Mouse (Mus musculus) olfactory bulb, adult 2 months (tissue): ENCODE results near the gene Gm45521. TPM values are rescaled to one million over a fixed set of nuclear protein-coding genes. Genes with fewer than 3 reads are reported as not detected.

Experiments used
- H3K27ac ChIP-seq: fragments of 200-500 bp; 2 replicates; pipeline ENCODE4 v1.5.1; 2012; ENCODE audit warnings: low read depth, low read length; ENCODE audit not compliant: insufficient read depth
- H3K4me1 ChIP-seq: fragments of 200-500 bp; 2 replicates; pipeline ENCODE4 v1.6.1; 2012; ENCODE audit warnings: low read length; ENCODE audit not compliant: control insufficient read depth, insufficient read depth
- H3K4me3 ChIP-seq: fragments of 200-500 bp; 2 replicates; pipeline ENCODE4 v1.5.1; 2012; ENCODE audit warnings: mild to moderate bottlenecking, low read depth, low read length, moderate library complexity; ENCODE audit not compliant: insufficient read depth
- CTCF ChIP-seq: fragments of 200-500 bp; IDR thresholded peaks from 2 replicates; pipeline ENCODE4 v1.5.1; 2012; ENCODE audit warnings: low read depth, mild to moderate bottlenecking, low read length, moderate library complexity; ENCODE audit not compliant: insufficient read depth
- POLR2A ChIP-seq: fragments of 200-500 bp; IDR thresholded peaks from 2 replicates; pipeline ENCODE4 v1.6.1; 2012; ENCODE audit warnings: mild to moderate bottlenecking, low read depth, low read length, moderate library complexity; ENCODE audit not compliant: insufficient read depth
- WGBS: fragments of 180-500 bp; shearing (Covaris S2); methylation state at CpG from one replicate; pipeline ENCODE4 v1.1.7; 2018; 5-methylcytosine and 5-hydroxymethylcytosine counted together
- polyA plus RNA-seq: library from polyadenylated mRNA; stranded (reverse); fragments of >200 nt; gene quantifications from 2 replicates; pipeline ENCODE4 v1.2.4, GENCODE M21; 2012; ENCODE audit warnings: low replicate concordance; ENCODE audit not compliant: missing spikeins, insufficient read depth, insufficient read length

The Gm45521 gene
- polyA plus RNA-seq, 1 experiment = not detected

GRCm38 (mm10) chr14:7991108-7991776 is 34.2 kb downstream of the Gm45521 start:
- Histone ChIP-seq H3K4me3 (no peak overlapping the region), H3K27ac (no peak overlapping the region), H3K4me1 (no peaks in the 10 kb centered on the region)
- WGBS = 88% methylated on average over 5 of the region's 5 CpGs
- TF ChIP-seq POLR2A = no peak
- TF ChIP-seq CTCF = no peak

GRCm38 (mm10) chr14:7992158-7992557 is 35.1 kb downstream of the Gm45521 start:
- H3K4me3 ChIP-seq = no peak overlapping the region
- no peaks in the 10 kb centered on the region for H3K4me1 ChIP-seq
- WGBS = 71% methylated on average over 6 of the region's 6 CpGs
- H3K27ac ChIP-seq = no peak overlapping the region
- TF ChIP-seq POLR2A = no peak
- no peak for TF ChIP-seq CTCF

GRCm38 (mm10) chr14:7994271-7994767 is 37.2 kb downstream of the Gm45521 start, which contains the start of gene Dnase1l3:
Dnase1l3 (minus strand) TSS chr14:7994573.
- 78% methylated on average over 8 of the region's 8 CpGs for WGBS
- Histone ChIP-seq H3K4me3 (no peak within 1 kb of the TSS), H3K27ac (no peak within 1 kb of the TSS), H3K4me1 (no peaks in the 10 kb centered on the region)
- TF ChIP-seq POLR2A = no peak
- no peak for TF ChIP-seq CTCF

- TF ChIP-seq POLR2A = no peak
- peak; percentile 92 for TF ChIP-seq CTCF
- H3K27ac ChIP-seq = no peak overlapping the region
- no peak overlapping the region; the same call in 1 of the 2 replicates for H3K4me3 ChIP-seq
- peaks cover 7% of the 10 kb centered on the region for H3K4me1 ChIP-seq
- WGBS = 2% methylated on average over 15 of the region's 15 CpGs
Measured at GRCm38 (mm10) chr14:7997255-7997696, 40.2 kb downstream of the Gm45521 start.

- TF ChIP-seq CTCF = no peak
- WGBS = 78% methylated on average over 3 of the region's 3 CpGs
- peaks cover 10% of the 10 kb centered on the region for H3K4me1 ChIP-seq
- no peak overlapping the region for H3K4me3 ChIP-seq
- H3K27ac ChIP-seq = no peak overlapping the region
Measured at GRCm38 (mm10) chr14:7999030-7999429, 41.9 kb downstream of the Gm45521 start.

- H3K27ac ChIP-seq = no peak overlapping the region
- WGBS = 89% methylated on average over 5 of the region's 5 CpGs
- no peak overlapping the region for H3K4me3 ChIP-seq
- no peak for TF ChIP-seq POLR2A
- TF ChIP-seq CTCF = no peak
- peaks cover 10% of the 10 kb centered on the region for H3K4me1 ChIP-seq
Measured at GRCm38 (mm10) chr14:7999435-7999834, 42.3 kb downstream of the Gm45521 start.

- Histone ChIP-seq H3K4me3 (no peak overlapping the region), H3K4me1 (peaks cover 10% of the 10 kb centered on the region), H3K27ac (no peak overlapping the region)
- WGBS = 93% methylated on average over 5 of the region's 5 CpGs
- no peak for TF ChIP-seq CTCF
- TF ChIP-seq POLR2A = no peak
Measured at GRCm38 (mm10) chr14:8000247-8000646, 43.2 kb downstream of the Gm45521 start.

GRCm38 (mm10) chr14:8000831-8001685 is 44.0 kb downstream of the Gm45521 start:
- Histone ChIP-seq H3K4me3 (no peak overlapping the region), H3K27ac (no peak overlapping the region), H3K4me1 (peaks cover 10% of the 10 kb centered on the region)
- 30% methylated on average over 17 of the region's 17 CpGs for WGBS
- no peak for TF ChIP-seq POLR2A
- no peak for TF ChIP-seq CTCF
